21 mouse cellular contexts compared by ENCODE assay signal in the genomic region with DNA sequence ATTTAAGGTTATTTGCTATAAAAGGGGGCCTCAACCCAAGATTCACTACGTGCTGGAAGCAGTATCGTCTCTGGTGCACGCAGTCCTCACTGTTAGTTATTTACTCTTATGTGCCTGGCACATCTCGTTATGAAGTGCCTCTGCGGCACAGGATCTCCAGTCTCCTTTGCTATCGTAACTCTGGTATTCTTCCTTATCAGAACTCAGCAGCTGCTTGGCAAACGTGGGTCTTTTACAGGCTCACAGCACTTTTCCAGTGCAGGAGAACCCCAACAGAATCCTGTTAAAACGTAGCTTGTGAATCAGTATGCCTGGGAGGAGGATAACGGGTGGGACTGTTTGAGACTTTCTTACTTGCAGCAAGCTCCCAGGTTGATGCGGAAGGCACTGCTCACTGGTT.
DNase-seq lines count a peak whose midpoint lies in the region; ATAC-seq lines count a peak whose summit lies in the region.
"Had no signal": no experiment of that assay in that cellular context is flagged by ENCODE, and none has a peak within 500 bp of the region (broad histone marks: within the 10 kb centered on the region; RNA-seq: fewer than 3 reads in every experiment).

No protein-coding gene starts in this region.

- H3K4me2 ChIP-seq in heart, embryonic 12.5 days: peak overlapping the region; percentile 65
- peak overlapping the region; percentile 59 for H3K4me2 ChIP-seq in liver, embryonic 12.5 days
- H3K4me2 ChIP-seq: forebrain, embryonic 15.5 days; hindbrain, embryonic 13.5 days; neural tube, embryonic 12.5 days had no signal

- H3K27me3 ChIP-seq in heart, embryonic 12.5 days (replicated peaks): 0 out of 2 replicates have a peak, but pooled peaks cover 5% of the 10 kb centered on the region
- no peaks in the 10 kb centered on the region; the same call in 1 of the 2 replicates for H3K27me3 ChIP-seq in liver, embryonic 12.5 days (replicated peaks)
- no peaks in the 10 kb centered on the region for H3K27me3 ChIP-seq in limb, embryonic 10.5 days (ENCODE audit: low read depth, poor library complexity, severe bottlenecking)
- H3K27me3 ChIP-seq: forebrain, embryonic 15.5 days; hindbrain, embryonic 13.5 days; neural tube, embryonic 12.5 days had no signal

- peak; percentile 36 to 41 for DNase-seq in heart, adult 18-20 months
- DNase-seq in heart, adult 8-10 months (ENCODE audit: low spot score): no peak
- peak; percentile 81 for DNase-seq in MEL-GATA-1-ER (ENCODE audit: extremely low read depth, low read depth)
- no peak for DNase-seq in spleen, postnatal 14 days (ENCODE audit: low spot score in 2 of 2)
- no peak for DNase-seq in limb, embryonic 10.5 days (ENCODE audit: low spot score)
- DNase-seq: adrenal gland, postnatal 25 days; B cell, adult 2 months; cerebellum, adult 11-12 months; gastrocnemius, postnatal 10 days; kidney, adult 11 months; kidney, postnatal 4 days; layer of hippocampus, postnatal 36 days; left cerebral cortex, postnatal 4 days; lung, postnatal 10 days; midbrain, embryonic 14.5 days had no signal

- ATAC-seq in heart, embryonic 12.5 days (ENCODE audit: insufficient number of reproducible peaks, low FRiP score): no peak; the same call in 1 of the 2 replicates
- peak; percentile 97 for ATAC-seq in liver, embryonic 12.5 days
- no peak for ATAC-seq in erythroid progenitor cell, adult 5-6 weeks (replicated peaks; ENCODE audit: low FRiP score, poor library complexity, severe bottlenecking)
- ATAC-seq: forebrain, embryonic 15.5 days had no signal

- H3K36me3 ChIP-seq in heart, embryonic 12.5 days: no peaks in the 10 kb centered on the region
- no peaks in the 10 kb centered on the region for H3K36me3 ChIP-seq in liver, embryonic 12.5 days
- H3K36me3 ChIP-seq in limb, embryonic 10.5 days: no peaks in the 10 kb centered on the region
- H3K36me3 ChIP-seq: forebrain, embryonic 15.5 days; hindbrain, embryonic 13.5 days; neural tube, embryonic 12.5 days had no signal

- WGBS in heart, embryonic 12.5 days: 13% methylated on average over 10 of the region's 10 CpGs
- 13% methylated on average over 10 of the region's 10 CpGs for WGBS in liver, embryonic 12.5 days (ENCODE audit: insufficient replicate concordance)
- WGBS in limb, embryonic 10.5 days: 68% methylated on average over 10 of the region's 10 CpGs

- peak overlapping the region; percentile 32 for H3K4me3 ChIP-seq in heart, embryonic 12.5 days
- H3K4me3 ChIP-seq in liver, embryonic 12.5 days: peak overlapping the region; percentile 30
- no peak overlapping the region for H3K4me3 ChIP-seq in limb, embryonic 10.5 days
- H3K4me3 ChIP-seq: forebrain, embryonic 15.5 days; hindbrain, embryonic 13.5 days; neural tube, embryonic 12.5 days had no signal

- no peaks in the 10 kb centered on the region for H3K9me3 ChIP-seq in heart, embryonic 12.5 days (replicated peaks)
- H3K9me3 ChIP-seq in liver, embryonic 12.5 days (replicated peaks): no peaks in the 10 kb centered on the region
- H3K9me3 ChIP-seq in limb, embryonic 10.5 days (replicated peaks): no peaks in the 10 kb centered on the region
- H3K9me3 ChIP-seq: forebrain, embryonic 15.5 days; hindbrain, embryonic 13.5 days; neural tube, embryonic 12.5 days had no signal

- H3K9ac ChIP-seq in heart, embryonic 12.5 days: no peak overlapping the region
- H3K9ac ChIP-seq in liver, embryonic 12.5 days: peak overlapping the region; percentile 40; the same call in 1 of the 2 replicates
- H3K9ac ChIP-seq: forebrain, embryonic 15.5 days; hindbrain, embryonic 13.5 days; neural tube, embryonic 12.5 days had no signal

- H3K4me1 ChIP-seq in heart, embryonic 12.5 days (replicated peaks): no peaks in the 10 kb centered on the region; the same call in 1 of the 2 replicates
- peaks cover 19% of the 10 kb centered on the region for H3K4me1 ChIP-seq in liver, embryonic 12.5 days
- H3K4me1 ChIP-seq in limb, embryonic 10.5 days: no peaks in the 10 kb centered on the region
- H3K4me1 ChIP-seq: hindbrain, embryonic 13.5 days; neural tube, embryonic 12.5 days had no signal

- no peak overlapping the region for H3K27ac ChIP-seq in heart, embryonic 12.5 days (ENCODE audit: poor library complexity, severe bottlenecking)
- H3K27ac ChIP-seq in liver, embryonic 12.5 days: peak overlapping the region; percentile 72
- H3K27ac ChIP-seq in limb, embryonic 10.5 days: no peak overlapping the region
- H3K27ac ChIP-seq: forebrain, embryonic 15.5 days; hindbrain, embryonic 13.5 days; neural tube, embryonic 12.5 days had no signal

Comparison
In these comparisons a context has a peak if more than half of its experiments do, and no peak if none do; other contexts are left out.
1. DNase-seq: peak in heart, adult 18-20 months (2 of 2) and MEL-GATA-1-ER (single experiment); none in heart, adult 8-10 months (single experiment), spleen, postnatal 14 days (0 of 2) and limb, embryonic 10.5 days (single experiment).